Mouse (Mus musculus) heart, embryonic 14.5 days (tissue): Measurements from ENCODE around the gene Trio. TPM values are rescaled to one million over a fixed set of nuclear protein-coding genes. Genes with fewer than 3 reads are reported as not detected.

ENCODE experiments used
- ATAC-seq: fragments of 200-750 bp; cut with Nextera tagmentation; 2 replicates; pipeline ENCODE4 v1.8.0; 2017; ENCODE audit warnings: low read depth, moderate TSS enrichment; ENCODE audit not compliant: insufficient number of reproducible peaks, insufficient read depth, low FRiP score
- H3K27ac ChIP-seq, 2 experiments: fragments of 200-500 bp in 1 of 2; fragments of 300-500 bp in 1 of 2; sonication (generic) in 1 of 2; replicated peaks in 1 of 2; 2 replicates each; pipeline ENCODE4 v1.5.1; 2012 to 2014; ENCODE audit warnings: low read depth in 2 of 2, low read length in 2 of 2, control low read depth in 1 of 2, mild to moderate bottlenecking in 1 of 2, mixed read lengths in 1 of 2; ENCODE audit not compliant: control insufficient read depth in 1 of 2, insufficient read depth in 1 of 2
- H3K27me3 ChIP-seq: fragments of 300-500 bp; sonication (generic); 2 replicates; pipeline ENCODE4 v1.6.1; 2014; ENCODE audit warnings: mild to moderate bottlenecking, low read length, control low read depth; ENCODE audit not compliant: control insufficient read depth, insufficient read depth
- H3K36me3 ChIP-seq: fragments of 300-500 bp; sonication (generic); 2 replicates; pipeline ENCODE4 v1.6.1; 2014; ENCODE audit warnings: mild to moderate bottlenecking, control low read depth, low read length, mixed read lengths; ENCODE audit not compliant: control insufficient read depth, insufficient read depth
- H3K4me1 ChIP-seq, 2 experiments: fragments of 200-500 bp in 1 of 2; fragments of 300-500 bp in 1 of 2; sonication (generic) in 1 of 2; 2 replicates each; pipeline ENCODE4 v1.6.1; 2012 to 2014; ENCODE audit warnings: low read length in 2 of 2, control low read depth in 1 of 2, mixed read lengths in 1 of 2; ENCODE audit not compliant: control insufficient read depth in 2 of 2, insufficient read depth in 2 of 2
- H3K4me2 ChIP-seq: fragments of 300-500 bp; sonication (generic); 2 replicates; pipeline ENCODE4 v1.6.1; 2014; ENCODE audit warnings: mild to moderate bottlenecking, low read length
- H3K4me3 ChIP-seq, 2 experiments: fragments of 200-500 bp in 1 of 2; fragments of 300-500 bp in 1 of 2; sonication (generic) in 1 of 2; 2 replicates each; pipeline ENCODE4 v1.5.1; 2012 to 2014; ENCODE audit warnings: low read length in 2 of 2, mild to moderate bottlenecking in 2 of 2, control low read depth in 1 of 2, low read depth in 1 of 2, moderate library complexity in 1 of 2; ENCODE audit not compliant: control insufficient read depth in 1 of 2, insufficient read depth in 1 of 2
- H3K9ac ChIP-seq: fragments of 300-500 bp; sonication (generic); 2 replicates; pipeline ENCODE4 v1.6.1; 2014; ENCODE audit warnings: mild to moderate bottlenecking, low read length
- H3K9me3 ChIP-seq: fragments of 300-500 bp; sonication (generic); 2 replicates; pipeline ENCODE4 v1.6.1; 2016; ENCODE audit warnings: low read length, control low read depth; ENCODE audit not compliant: control insufficient read depth
- WGBS: fragments of 180-500 bp; shearing (Covaris S2); extraction: QIAGEN DNeasy Blood & Tissue Kit; methylation state at CpG from one replicate; pipeline ENCODE4 v1.1.7; 2014; 5-methylcytosine and 5-hydroxymethylcytosine counted together
- polyA plus RNA-seq: library from polyadenylated mRNA; unstranded; fragments of >200 nt; fragmentation: Nextera tagmentation; extraction: Ambion mirVana; gene quantifications from 2 replicates; pipeline ENCODE4 v1.2.1, GENCODE M21; 2014

Gene Trio
- polyA plus RNA-seq, 1 experiment from 2014 or later = 23.8 TPM

DNA sequence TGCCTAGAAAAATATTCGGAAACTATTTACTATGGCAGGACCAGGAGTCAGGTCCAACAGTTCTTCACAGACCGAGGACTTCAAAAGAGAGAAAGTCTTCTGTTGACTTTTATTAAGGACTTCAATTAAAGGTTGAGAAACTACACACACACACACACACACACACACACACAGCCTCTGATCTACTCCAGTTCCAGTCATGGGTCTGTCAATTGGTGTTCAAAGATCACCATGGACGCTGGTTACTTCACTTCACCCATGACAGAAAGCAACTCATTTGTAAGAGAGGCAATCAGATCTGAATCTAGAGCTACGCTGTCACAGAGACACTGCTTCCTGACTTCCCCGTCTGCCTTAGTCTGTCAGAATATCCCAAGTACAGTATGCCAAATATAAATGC is 33.1 kb downstream of the Trio start:
- no peak for ATAC-seq
- H3K36me3 ChIP-seq = no peaks in the 10 kb centered on the region; the same call in 1 of the 2 replicates
- peak overlapping the region in 1 of 2 experiments; percentile 36; a peak in 1 of 4 replicates for H3K27ac ChIP-seq
- 0 out of 2 replicates have a peak overlapping the region, but pooled peaks have one; percentile 12 for H3K9ac ChIP-seq
- H3K4me3 ChIP-seq = no peak overlapping the region
- H3K4me1 ChIP-seq = peaks cover 55 to 81% of the 10 kb centered on the region in 2 experiments
- no peaks in the 10 kb centered on the region for H3K9me3 ChIP-seq
- H3K27me3 ChIP-seq = no peaks in the 10 kb centered on the region
- H3K4me2 ChIP-seq = no peak overlapping the region
- WGBS = 36% methylated on average over 5 of the region's 5 CpGs

DNA sequence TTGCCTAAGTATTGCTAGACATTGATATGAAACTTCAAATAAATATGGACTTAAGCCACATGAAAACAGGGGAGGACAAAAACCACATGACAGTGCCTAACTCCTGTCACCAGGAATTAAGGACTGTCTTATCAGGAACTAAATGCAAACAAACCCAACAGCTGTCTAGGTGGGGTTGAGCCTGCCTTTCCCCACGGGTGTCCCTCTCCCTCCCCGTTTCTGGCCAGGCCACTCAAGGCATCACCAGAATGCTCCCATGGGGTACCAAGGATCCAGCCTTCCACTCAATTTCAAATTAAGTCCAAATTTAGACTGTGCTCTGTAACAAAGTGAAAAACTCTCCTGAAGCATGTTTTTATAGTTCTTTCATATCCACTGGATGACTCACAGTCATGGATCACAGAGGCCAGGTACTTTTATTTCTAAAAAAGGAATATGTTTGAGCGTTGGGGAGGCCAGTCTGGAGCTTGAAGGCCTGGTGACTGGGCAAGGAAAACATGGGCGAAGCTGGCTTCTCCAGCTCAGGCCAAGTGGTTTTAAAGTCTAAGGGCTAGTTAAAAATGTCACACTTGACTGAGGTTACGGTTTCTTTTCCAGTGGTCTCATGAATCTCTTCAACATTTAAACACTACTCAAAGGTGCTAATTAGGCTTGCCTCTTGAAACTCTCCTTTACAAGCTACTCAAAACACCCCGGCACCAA is 33.6 kb downstream of the Trio start:
- Histone ChIP-seq H3K27ac (0 out of 4 replicates have a peak overlapping the region, but pooled peaks of 1 of the 2 experiments have one; percentile 36), H3K36me3 (no peaks in the 10 kb centered on the region; the same call in 1 of the 2 replicates), H3K4me2 (no peak overlapping the region), H3K4me3 (no peak overlapping the region), H3K4me1 (peaks cover 55 to 78% of the 10 kb centered on the region in 2 experiments), H3K9ac (0 out of 2 replicates have a peak overlapping the region, but pooled peaks have one; percentile 12), H3K9me3 (no peaks in the 10 kb centered on the region), H3K27me3 (no peaks in the 10 kb centered on the region)
- ATAC-seq = no peak
- 38% methylated on average over 6 of the region's 6 CpGs for WGBS

DNA sequence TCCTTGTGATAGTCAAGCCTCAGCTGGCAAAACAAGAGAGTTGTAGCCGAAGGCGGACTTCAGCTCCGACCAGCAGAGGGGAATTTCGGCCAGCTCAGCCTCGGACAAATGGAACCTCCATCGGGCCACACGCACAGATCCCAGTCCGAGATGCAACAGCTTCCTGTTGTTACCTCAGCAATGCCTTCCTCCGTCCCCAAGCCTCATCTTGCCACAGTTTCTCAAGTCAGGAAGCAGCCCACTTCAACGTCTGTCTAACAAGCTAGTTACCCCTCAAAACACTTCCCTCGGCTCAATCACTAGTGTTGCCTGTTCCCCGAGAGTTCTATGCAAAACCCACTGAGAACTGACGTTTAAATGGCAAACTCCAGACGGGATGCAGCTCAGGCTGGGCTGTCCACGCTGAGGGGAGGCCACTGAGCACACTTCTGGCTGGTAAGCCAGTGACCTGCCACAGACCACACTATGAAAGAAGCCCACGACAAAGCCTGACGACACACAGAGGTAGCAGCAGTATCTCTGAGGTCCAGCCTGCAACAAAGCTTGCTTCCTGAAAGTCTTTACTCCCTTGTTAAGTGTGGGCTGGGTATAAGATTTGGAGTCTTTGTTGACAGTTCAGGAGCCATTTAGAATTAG is 34.5 kb downstream of the Trio start:
- Histone ChIP-seq H3K9ac (no peak overlapping the region), H3K9me3 (no peaks in the 10 kb centered on the region), H3K4me3 (no peak overlapping the region), H3K4me2 (no peak overlapping the region), H3K4me1 (peaks cover 48 to 74% of the 10 kb centered on the region in 2 experiments), H3K36me3 (no peaks in the 10 kb centered on the region; the same call in 1 of the 2 replicates), H3K27me3 (no peaks in the 10 kb centered on the region), H3K27ac (no peak overlapping the region)
- ATAC-seq = no peak
- 66% methylated on average over 17 of the region's 17 CpGs for WGBS

DNA sequence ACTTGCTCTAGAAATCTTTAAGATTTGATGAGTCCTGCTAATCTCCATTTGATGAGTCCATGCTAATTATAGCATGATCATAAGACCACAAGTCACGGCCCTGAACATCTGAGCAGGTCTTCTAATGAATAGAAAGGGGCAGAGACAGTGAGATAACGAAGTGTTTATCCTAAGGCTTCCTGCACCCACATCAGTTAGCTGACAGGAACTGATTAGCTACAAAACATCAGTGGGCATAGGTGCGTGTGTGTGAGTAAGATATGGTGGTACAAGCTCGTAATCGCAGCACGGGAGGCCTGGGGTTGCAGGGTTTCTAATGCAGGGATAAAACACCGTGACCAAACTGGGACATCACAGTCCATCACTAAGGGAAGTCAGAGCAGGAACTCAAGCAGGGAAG is 37.7 kb downstream of the Trio start:
- peaks cover 27 to 57% of the 10 kb centered on the region in 2 experiments for H3K4me1 ChIP-seq
- H3K9me3 ChIP-seq = no peaks in the 10 kb centered on the region
- H3K27ac ChIP-seq = no peak overlapping the region
- ATAC-seq = no peak
- H3K9ac ChIP-seq = no peak overlapping the region
- 33% methylated on average over 7 of the region's 7 CpGs for WGBS
- H3K36me3 ChIP-seq = no peaks in the 10 kb centered on the region
- H3K4me3 ChIP-seq = no peak overlapping the region
- H3K4me2 ChIP-seq = no peak overlapping the region
- no peaks in the 10 kb centered on the region for H3K27me3 ChIP-seq

DNA sequence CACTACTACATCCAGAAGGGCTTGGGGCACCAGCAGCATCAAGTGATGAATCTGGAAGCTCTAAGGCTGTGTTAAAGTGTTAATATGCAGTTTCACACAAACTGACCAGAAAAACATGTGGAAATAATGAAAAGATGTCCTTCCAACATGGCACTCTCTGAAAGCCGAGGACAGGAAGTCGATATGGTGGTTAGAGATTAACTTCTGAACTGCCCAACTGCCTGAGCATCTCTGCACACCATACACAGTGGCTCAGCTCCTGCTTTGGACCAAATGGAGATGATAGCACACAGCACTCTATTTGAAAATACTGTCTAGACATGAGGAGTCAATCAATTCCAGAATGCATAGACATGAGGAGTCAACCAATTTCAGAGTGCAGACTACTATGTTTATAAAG is 40.8 kb downstream of the Trio start:
- H3K4me2 ChIP-seq = no peak overlapping the region
- no peak overlapping the region for H3K4me3 ChIP-seq
- H3K36me3 ChIP-seq = no peaks in the 10 kb centered on the region
- no peaks in the 10 kb centered on the region for H3K9me3 ChIP-seq
- H3K9ac ChIP-seq = no peak overlapping the region
- no peak for ATAC-seq
- H3K4me1 ChIP-seq = peaks cover 15 to 50% of the 10 kb centered on the region in 2 experiments
- 55% methylated on average over 2 of the region's 2 CpGs for WGBS
- no peak overlapping the region for H3K27ac ChIP-seq
- no peaks in the 10 kb centered on the region for H3K27me3 ChIP-seq

DNA sequence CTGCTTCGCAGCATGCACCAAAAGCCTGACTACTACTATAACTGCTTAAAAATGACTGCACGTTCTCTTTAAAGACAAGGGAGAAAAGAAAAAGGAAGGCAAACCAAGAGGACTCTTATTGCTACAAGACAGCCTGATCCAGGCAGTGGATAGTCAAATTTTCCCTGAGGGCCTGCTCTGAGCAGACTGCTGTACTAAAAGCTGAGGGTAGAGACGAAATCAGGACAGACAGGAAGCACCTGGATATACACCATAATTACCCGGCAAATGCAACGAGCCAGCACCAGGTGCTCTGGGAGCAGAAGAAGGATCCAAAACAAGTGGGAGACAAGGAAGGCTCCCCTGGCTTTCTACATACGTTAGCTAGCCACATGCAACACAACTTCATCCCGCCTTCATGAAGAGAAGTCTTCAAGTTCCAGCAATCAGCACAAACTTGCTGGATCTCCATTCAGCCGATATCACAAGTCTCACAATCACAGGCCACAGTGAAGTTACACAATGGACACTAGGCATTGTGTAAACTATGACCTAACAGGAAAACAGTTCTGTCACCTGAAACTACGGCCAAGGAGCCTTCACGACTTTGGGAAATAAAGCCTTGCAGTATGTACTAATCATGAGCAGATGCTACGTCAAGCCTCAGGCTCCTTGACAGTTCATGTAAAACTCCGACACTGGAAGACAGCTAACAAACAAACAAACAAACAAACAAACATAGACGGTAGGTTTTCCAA is 43.7 kb downstream of the Trio start:
- Histone ChIP-seq H3K9me3 (no peaks in the 10 kb centered on the region), H3K36me3 (no peaks in the 10 kb centered on the region), H3K4me3 (no peak overlapping the region), H3K9ac (no peak overlapping the region), H3K4me1 (peaks cover 10 to 39% of the 10 kb centered on the region in 2 experiments), H3K27ac (no peak overlapping the region), H3K27me3 (no peaks in the 10 kb centered on the region), H3K4me2 (no peak overlapping the region)
- 63% methylated on average over 13 of the region's 13 CpGs for WGBS
- no peak for ATAC-seq

DNA sequence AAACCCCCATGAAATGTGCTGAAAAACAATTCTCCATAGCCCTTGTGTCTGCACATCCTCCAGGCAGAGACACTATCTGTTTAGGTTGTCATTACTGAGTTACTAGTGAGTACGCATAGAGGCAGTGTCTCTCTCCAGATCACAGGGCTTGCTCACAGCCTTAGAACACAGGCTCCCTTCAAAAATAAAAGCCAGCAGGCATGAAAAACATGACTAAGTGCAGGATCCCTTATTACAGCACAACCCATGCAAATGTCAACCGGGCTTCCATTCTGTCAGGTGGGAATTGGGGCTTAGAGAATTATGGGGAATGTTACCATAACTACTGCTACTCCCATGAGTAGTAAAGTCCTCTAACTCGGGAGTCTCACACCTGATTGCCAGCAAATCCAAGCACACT is 44.4 kb downstream of the Trio start:
- no peaks in the 10 kb centered on the region for H3K27me3 ChIP-seq
- no peak overlapping the region for H3K9ac ChIP-seq
- peaks cover 12 to 38% of the 10 kb centered on the region in 2 experiments for H3K4me1 ChIP-seq
- WGBS = 51% methylated on average over 3 of the region's 3 CpGs
- no peak for ATAC-seq
- no peak overlapping the region for H3K4me2 ChIP-seq
- no peak overlapping the region for H3K4me3 ChIP-seq
- no peaks in the 10 kb centered on the region for H3K36me3 ChIP-seq
- no peak overlapping the region for H3K27ac ChIP-seq
- no peaks in the 10 kb centered on the region for H3K9me3 ChIP-seq
